Mouse (Mus musculus): ENCODE measurements at regions not wholly inside any gene's neighbourhood (a gene's known extent, or its start where the extent isn't known, plus 50 kb on each side); places are given as distances from the start of the nearest gene placed in this dataset.

- DNase-seq (ENCODE audit: low spot score in 2 of 2), result no peak
Observed at GRCm38 (mm10) chr16:63313544-63313943, 459.4 kb downstream of the Pros1 start.

- DNase-seq (ENCODE audit: low spot score in 2 of 2), result no peak
Observed at GRCm38 (mm10) chr16:63319602-63320001, 465.5 kb downstream of the Pros1 start.

- no peak for DNase-seq (ENCODE audit: low spot score in 2 of 2)
Observed at GRCm38 (mm10) chr16:63351511-63352125, 497.5 kb downstream of the Pros1 start.

GRCm38 (mm10) chr16:63369868-63370267 is 494.1 kb downstream of the Epha3 start:
- no peak for DNase-seq (ENCODE audit: low spot score in 2 of 2)

GRCm38 (mm10) chr16:63371275-63371674 is 492.7 kb downstream of the Epha3 start:
- no peak for DNase-seq (ENCODE audit: low spot score in 2 of 2)

GRCm38 (mm10) chr16:63404976-63405375 is 459.0 kb downstream of the Epha3 start:
- DNase-seq (ENCODE audit: low spot score in 2 of 2), result no peak

GRCm38 (mm10) chr16:63412656-63413055 is 451.3 kb downstream of the Epha3 start:
- no peak for DNase-seq (ENCODE audit: low spot score in 2 of 2)

GRCm38 (mm10) chr16:63452301-63452700 is 411.7 kb downstream of the Epha3 start:
- no peak for DNase-seq (ENCODE audit: low spot score in 2 of 2)

- DNase-seq (ENCODE audit: low spot score in 2 of 2), result no peak
Observed at GRCm38 (mm10) chr16:63466615-63467014, 397.4 kb downstream of the Epha3 start.

- no peak for DNase-seq (ENCODE audit: low spot score in 2 of 2)
Observed at GRCm38 (mm10) chr16:63468851-63469250, 395.1 kb downstream of the Epha3 start.

Measured in gastrocnemius, postnatal 4 days (tissue).